Mouse (Mus musculus) ES-CJ7 (cell line): ENCODE measurements around the gene Kcnj4.
A peak's percentile ranks its signal among the peaks of the same experiment; 100 is the strongest.

Source experiments
- DNase-seq: peaks from one replicate; pipeline ENCODE4 v3.0.0; 2011; ENCODE audit warnings: low read depth, low spot score

Gene Kcnj4

DNA sequence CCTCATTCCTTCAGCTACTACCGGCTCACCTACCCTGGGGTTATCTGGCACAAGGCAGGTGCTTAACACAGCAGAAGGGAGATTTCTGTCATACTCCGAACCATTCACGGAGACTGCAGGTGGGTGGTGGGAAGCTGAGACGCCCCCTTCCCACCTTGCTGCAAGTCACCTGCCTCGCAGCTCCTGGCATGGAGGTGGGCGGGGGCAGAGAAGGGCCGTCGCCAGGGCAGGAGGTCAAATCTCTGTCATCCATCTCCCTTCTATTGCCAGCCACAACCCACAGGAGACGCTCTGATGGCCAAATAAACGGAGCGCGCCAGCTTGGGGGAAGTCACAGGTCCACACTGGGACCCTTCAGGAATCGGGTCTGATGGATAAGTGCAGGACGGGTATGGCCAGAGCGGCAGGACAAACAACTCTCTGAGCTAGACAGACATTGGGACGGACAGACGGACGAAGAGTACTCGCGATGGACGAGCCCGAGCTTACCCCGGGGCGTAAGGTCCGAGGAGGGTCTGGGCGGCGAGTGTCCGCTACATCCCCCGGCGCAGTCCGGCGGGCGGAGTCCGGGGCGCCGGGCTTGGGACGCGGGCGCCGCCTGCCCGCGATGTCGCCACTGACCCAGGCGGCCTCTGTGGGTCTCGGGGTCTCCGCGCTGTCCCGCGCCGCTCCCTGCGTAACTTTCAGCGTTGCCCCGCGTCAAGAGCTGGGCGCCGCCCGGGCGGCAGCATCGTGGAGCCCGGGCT, at the start of gene Kcnj4:
TSS of gene Kcnj4 (minus strand) at position 535 of the 746 bp plus-strand sequence.
- DNase-seq: no peak

GRCm38 (mm10) chr15:79552566-79552965, 47.5 kb upstream of the Kcnj4 start:
- no peak for DNase-seq

GRCm38 (mm10) chr15:79548226-79548625, 43.2 kb upstream of the Kcnj4 start:
- DNase-seq: no peak

- no peak for DNase-seq
Observed at GRCm38 (mm10) chr15:79547289-79547820, 42.3 kb upstream of the Kcnj4 start.

GRCm38 (mm10) chr15:79546410-79547288, 41.6 kb upstream of the Kcnj4 start, which contains the start of gene Ddx17:
Gene Ddx17 (minus strand): TSS chr15:79546741.
- DNase-seq: peak; percentile 95

GRCm38 (mm10) chr15:79545921-79546399, 40.9 kb upstream of the Kcnj4 start:
- DNase-seq: no peak

- DNase-seq: no peak
Observed at GRCm38 (mm10) chr15:79545496-79545895, 40.5 kb upstream of the Kcnj4 start.

- no peak for DNase-seq
Observed at GRCm38 (mm10) chr15:79543968-79544367, 38.9 kb upstream of the Kcnj4 start.

DNA sequence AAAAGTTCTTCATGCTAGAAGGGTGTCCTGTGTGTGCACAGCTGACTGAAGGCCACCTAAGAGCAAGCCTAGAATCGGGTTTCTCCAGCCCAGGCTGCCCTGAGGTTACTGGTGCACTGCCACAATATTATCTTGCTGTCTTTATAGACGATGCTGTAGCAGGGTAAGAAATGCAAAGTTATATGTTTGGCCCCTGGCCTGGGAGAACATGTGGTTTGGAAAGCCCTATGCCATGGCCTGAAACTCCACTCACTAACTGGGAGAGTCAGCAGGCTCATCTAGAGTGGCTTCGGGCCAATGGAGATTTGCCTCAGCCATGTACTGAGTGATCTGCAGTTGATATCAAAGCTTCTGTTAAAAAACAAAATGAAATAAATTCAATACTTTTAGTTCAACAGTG, 28.8 kb upstream of the Kcnj4 start:
- DNase-seq: no peak

DNA sequence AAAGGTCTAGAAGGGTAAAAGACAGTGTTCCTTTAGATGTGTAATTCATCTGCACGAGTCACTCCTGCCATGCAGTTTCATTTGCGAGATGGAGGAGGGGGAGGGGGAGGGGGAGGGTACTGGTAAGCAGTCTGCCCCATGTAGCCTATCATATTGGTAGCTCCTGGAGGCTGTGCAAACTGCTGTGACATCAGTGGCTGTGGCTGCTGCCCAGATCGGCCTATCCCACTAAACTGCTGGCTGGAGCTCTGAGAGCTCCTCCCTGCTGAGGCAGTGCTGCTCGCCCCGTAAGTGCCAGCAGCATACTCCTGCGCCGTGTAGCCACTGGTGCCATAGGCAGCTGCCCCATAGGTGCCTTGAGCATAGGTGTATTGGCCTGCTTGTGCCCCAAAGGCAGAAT, 24.9 kb upstream of the Kcnj4 start:
- DNase-seq: peak; percentile 67

GRCm38 (mm10) chr15:79527991-79528639, 23.1 kb upstream of the Kcnj4 start:
- DNase-seq: no peak

GRCm38 (mm10) chr15:79527192-79527591, 22.2 kb upstream of the Kcnj4 start:
- no peak for DNase-seq

GRCm38 (mm10) chr15:79525979-79526768, 21.1 kb upstream of the Kcnj4 start:
- DNase-seq: no peak

- DNase-seq: no peak
Observed at GRCm38 (mm10) chr15:79525564-79525963, 20.5 kb upstream of the Kcnj4 start.

- DNase-seq: peak; percentile 91
Observed at GRCm38 (mm10) chr15:79519400-79520220, 14.6 kb upstream of the Kcnj4 start.

- no peak for DNase-seq
Observed at GRCm38 (mm10) chr15:79518571-79518970, 13.5 kb upstream of the Kcnj4 start.

DNA sequence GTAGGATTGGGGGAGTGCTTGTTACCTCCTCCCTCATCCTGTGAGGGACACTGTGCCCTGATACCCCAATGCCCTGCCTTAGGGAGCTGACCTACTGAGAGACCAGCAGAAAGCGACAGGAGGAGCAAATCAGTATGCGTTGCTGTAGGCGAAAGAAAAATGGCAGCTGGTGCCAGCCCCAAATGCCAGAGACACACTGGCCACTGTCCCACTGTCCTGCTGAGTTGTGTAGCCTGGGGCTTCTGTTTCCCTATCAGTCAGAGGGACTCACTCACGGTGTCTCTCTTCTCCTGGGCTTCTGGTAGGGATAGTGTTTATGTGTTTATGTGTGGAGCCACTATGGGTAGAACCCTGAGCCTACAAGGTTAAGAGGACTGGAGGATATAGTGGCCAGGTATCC, 12.7 kb upstream of the Kcnj4 start:
- no peak for DNase-seq

GRCm38 (mm10) chr15:79516171-79517096, 11.4 kb upstream of the Kcnj4 start, which contains the start of gene Kdelr3:
Gene Kdelr3 (plus strand): TSS chr15:79516411.
- peak; percentile 54 for DNase-seq

DNA sequence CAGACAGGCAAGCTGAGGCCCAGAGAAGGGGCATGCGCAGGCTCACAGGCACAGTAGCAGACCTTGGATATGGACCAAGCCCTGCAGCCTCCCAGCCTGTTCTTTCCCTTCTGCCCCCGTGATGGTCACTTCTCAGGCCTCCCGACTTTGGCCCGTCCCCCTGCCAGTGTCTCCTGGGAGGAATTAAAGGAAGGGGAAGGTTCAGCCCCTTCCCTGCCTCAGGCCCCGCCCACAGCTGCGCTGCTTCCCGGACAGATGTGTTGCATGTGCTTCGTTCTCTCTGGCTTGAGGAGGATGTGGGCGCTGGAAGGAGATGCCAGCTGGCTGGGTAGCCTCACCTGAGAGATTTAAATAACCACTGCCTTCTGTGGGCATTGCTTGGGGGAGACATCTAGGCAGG, 8.9 kb upstream of the Kcnj4 start:
- DNase-seq: no peak
